Mouse (Mus musculus) heart, adult 9 months (tissue): Measurements from ENCODE around the gene Sigirr.

ENCODE experiments used
- DNase-seq, 2 experiments: peaks; one replicate each; pipeline ENCODE4 v3.0.0; 2022; ENCODE audit warnings: low spot score in 2 of 2

The Sigirr gene

DNA sequence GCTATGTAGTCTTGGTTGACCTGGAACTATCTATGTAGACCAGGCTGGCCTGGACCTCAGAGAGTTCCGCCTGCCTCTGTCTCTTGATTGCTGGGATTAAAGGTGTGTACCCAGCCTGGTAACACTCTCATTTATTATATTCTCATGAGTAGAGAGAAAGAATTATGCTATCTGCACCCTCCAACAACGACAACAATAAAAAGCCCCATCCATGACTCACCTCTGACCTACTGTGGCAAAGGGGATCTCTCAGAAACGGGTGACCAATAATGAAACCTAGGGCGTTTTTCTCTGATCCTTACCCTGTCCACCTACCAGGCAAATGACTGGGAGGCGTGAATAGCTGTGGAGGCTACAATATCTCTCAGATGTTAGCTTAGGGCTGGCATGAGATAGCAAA lies 3.2 kb downstream of the Sigirr start:
- DNase-seq, result no peak

DNA sequence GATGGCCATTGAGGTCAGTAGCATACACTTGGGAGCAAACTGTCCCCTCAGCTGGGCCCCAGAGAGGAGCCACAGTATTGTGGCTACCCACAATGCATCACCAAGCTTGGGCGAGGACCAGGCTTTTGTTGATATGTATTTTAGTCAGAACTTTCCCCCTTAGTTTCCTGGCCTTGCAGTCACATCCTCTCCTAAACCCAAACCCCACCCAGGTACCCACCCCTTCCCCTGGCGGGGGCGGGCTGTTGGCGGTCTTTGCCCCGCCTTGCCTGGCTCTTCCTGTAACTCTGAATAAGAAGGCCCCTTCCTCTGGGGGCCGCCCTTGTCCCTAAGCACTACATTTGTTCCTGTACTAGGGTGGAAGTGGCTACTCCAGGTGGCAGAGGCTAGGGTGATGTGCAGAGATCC lies 3.7 kb downstream of the Sigirr start:
- DNase-seq, result peak; percentile 81 to 85

DNA sequence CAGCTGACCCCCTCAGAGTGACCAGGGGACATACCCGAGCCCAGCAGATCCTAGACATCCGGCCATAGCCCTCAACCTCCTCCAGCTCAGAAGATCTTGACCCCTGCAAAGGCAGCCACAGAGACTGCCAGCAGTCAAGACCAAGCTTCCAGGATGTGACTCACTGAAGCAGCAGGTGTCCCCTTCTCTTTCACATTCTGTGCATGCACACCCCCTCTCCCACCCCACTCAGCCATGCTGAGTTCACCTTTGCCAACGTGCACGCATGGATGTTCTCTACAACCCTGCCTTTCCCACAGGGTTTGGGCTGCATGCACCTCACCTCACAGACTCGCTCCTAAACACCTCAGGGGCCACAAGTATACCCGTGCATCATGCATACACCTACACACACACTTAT lies 4.4 kb downstream of the Sigirr start:
- DNase-seq, result no peak

DNA sequence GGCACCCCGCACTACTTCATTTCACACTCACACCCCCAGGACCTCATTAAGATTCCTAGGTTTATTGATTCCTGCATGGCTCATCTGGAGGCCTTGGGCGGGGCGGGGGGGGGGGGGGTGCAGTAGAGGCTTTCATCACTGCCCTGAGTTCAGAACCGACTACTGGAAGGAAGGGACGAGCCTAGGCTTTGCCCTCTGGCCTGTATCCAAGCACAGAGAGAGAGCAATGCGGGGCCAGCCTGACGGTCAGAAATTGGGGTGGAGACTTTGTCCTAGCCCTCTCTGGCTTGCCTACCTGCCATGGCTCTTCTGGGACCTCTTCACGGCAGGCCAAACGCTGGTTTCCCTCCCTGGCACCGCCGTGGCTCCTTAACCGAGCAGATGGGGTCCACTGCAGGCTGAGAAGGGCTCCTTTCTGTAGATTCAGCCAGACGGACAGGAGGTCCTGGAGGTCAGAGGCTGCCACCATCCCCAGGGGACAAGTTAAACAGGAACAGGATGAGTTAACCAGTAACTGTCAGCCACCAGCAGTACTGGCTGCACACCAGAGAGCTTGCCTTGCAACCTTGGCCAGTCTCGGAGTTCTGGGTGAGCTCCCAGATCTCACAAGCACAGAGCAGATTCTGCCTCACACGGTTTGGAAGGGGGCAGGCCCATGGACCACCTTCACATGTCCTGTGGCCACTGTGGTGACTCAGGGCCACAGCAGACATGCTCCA lies 5.7 kb downstream of the Sigirr start:
- DNase-seq, result no peak

DNA sequence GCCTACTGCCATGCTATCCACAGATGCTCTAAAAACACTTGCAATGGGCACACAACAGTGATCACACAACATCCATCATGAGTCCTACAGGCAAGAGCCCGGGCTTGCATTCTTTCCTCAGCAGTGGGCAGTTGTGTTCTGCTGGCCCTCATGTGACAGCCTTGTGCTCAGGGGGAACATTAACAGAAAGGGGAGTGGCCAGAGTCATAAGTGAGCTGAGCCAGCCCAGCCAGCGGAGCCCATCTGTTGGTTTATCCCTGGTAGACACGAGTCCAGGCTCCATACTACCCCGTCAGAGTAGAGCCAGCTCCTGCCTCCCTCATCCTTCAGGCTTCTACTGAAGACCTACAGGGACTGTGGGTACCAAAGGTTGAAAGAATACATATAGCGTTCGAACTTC lies 6.4 kb downstream of the Sigirr start:
- DNase-seq, result no peak

DNA sequence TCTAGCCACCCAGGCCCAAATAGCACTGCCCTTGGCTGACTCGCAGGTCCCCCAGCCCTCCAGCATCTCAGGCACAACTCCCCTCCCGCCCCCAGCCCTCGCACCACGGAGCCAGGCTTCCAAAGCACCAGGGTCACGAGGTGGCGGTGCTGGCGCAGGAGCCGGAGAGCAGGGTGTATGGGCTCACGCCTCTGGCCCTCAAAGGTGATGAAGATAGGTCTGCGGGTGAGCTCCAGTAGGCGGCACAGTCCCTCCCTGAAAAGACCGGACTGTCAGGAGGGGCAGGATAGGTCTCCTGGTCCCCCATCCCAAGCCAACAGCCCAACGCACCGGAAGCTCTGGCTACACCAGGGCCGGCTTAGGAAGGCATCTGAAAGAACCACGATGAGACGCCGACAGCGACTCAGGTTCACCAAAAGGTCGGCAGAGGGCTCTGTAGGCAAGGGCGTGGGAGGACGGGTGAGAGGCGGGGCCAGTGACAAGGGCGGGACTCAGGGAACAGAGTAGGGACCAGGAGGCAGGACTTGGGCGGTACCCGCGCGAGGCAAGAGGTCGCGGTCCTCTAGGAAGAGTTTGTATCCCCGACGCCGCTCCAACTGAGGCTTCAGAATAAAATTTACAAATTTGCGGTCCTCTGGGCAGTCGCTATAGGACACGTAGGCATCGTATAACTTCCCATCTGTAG lies 8.2 kb downstream of the Sigirr start:
- DNase-seq, result peak; percentile 79 to 87

DNA sequence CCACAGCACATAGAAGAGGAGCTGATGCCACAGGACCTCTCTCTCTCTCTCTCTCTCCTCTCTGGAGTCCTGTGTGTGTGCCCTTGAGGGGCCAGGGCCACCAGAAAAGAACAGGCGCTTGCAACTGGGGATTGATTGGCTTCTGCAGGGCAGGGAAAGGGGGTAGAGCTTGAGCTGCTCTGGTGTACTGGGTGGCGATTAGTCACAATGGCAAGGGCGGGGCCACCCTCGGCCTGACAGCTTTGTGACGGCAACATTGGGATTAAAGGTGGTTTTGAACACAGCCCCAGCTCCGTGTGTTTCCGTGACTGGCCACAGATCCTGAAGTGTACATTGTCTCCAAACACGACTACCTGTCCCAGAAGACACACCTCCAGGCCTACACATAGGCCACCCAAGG lies 10.1 kb downstream of the Sigirr start:
- no peak for DNase-seq

DNA sequence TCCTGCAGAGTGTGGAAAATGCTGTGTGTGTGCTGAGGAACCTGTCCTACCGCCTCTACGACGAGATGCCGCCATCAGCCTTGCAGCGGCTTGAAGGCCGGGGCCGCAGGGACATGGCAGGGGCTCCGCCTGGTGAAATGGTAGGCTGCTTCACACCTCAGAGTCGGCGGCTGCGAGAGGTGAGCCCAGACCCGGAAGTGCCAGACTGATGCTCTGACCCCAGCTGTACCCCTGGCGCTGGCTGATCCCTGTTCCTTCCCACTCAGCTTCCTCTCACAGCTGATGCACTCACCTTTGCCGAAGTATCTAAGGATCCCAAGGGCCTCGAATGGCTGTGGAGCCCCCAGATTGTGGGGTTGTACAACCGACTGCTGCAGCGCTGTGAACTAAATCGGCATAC lies 11.9 kb downstream of the Sigirr start:
- DNase-seq, result no peak

DNA sequence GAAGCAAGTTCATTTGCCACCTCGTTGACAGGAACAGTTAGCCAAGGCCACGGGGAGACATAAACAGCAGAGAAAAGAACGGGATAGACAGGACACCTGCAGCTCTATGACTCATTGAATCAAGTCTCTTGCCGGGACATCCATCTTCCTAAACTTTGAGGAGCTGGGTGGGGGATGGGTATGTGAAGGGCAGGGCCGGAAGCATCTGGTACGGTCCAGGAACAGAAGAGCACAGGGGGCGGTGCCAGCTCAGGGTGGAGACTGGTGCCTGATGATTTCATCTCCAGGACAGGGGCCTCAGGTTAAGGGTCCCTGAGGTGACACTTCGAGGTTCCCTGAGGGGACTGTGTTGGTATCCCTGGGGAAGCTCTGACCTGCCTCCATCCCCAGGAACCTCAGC lies 12.5 kb downstream of the Sigirr start:
- DNase-seq, result no peak

DNA sequence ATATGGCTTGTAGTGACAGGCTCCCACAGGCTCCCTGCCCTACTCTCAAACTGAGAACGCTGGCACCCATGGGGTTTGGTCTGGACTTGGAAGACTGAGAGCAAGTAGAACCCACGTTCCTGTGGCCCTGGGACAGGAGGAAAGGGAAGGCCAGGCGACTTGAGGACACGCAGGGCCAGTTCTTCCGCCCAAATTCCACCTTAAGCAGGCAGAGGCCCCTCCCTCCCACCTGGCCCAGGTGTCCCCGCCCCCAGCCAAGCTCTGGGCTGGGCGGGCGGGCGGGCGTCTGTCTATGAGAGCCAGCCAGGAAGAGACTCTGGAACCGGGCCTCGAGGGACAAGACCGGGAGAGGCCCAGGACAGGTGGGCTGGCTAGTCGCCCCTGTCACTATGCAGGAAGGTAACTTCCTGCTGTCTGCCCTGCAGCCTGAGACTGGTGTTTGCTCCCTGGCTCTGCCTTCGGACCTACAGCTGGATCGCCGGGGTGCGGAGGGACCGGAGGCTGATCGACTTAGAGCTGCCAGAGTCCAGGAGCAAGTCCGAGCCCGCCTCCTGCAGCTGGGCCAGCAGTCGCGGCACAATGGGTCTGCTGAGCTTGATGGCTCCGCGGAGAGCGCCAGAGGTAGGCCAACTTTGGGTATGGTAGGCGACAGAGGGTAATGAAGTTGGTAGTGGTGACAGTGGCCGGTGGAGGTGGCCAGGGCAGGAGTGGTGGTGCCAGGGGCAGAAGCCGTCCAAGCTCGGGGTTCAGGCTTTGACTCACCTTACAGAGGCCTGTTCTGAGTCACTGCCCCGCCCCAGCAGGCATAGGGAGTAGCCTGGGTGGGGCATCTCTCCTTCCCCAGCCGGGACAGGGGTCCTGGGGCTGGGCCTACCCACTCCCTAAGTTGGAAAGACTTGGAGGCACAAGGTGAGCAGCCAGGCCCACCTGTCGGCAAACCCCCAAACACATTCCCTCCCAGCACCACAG lies 20.6 kb downstream of the Sigirr start:
- no peak for DNase-seq

DNA sequence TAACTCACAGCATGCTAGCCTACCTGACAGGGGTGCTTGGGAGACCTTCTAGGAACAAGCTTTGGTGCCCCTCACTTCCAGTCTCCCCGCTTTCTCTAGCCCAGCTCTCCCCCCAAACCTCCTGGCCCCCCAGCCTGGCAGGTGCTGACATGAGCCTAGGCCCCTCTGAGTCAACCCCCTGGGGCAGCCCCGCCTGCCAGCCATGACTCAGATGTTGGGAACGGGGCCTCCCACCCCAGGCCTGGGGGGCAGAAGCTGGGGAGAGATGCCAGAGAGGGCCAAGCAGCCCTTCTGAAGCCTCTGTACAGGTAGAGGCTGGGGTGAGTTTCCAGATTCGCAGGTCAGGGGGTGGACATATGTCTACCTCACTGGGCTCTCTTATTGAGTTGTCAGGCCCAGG lies 21.5 kb downstream of the Sigirr start:
- DNase-seq, result no peak

DNA sequence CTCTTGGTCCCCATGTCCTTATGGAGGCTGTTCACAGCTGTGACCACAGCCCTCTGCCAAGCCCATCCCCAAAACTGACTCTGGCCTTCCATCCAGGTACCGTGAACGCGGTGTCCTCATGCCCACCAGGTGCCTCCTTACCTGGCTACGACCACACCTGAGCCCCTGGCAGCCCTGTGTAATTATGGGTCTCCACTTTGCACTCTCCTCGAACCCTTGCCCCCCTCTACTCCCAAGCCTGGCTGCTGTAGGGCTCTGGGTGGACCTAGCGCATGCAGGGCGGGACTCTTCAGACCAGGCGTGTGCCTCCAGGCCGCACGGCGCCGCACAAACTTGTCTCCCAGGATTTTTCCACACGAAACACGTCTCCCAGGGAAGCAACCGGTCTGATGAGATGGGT lies 22.5 kb downstream of the Sigirr start, which contains the start of gene Pkp3:
Gene Pkp3 (plus strand): TSS at position 378 of the 400 bp plus-strand sequence.
- no peak for DNase-seq

DNA sequence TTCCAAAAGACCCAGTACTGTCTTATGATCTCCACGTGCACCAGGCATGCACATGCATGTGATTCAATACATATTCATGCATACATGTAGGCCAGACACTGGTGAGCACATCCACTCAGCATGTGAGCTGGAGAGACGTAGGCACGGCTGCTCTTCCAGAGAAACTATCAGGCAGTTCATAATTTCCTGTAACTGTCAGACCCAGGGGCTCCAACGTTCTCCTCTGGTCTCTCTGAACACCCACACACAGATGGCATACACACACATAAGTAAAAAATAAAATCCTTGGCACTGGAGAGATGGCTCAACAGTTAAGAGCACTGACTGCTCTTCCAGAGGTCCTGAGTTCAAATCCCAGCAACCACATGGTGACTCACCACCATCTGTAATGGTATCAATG lies 26.6 kb downstream of the Sigirr start:
- DNase-seq, result no peak

DNA sequence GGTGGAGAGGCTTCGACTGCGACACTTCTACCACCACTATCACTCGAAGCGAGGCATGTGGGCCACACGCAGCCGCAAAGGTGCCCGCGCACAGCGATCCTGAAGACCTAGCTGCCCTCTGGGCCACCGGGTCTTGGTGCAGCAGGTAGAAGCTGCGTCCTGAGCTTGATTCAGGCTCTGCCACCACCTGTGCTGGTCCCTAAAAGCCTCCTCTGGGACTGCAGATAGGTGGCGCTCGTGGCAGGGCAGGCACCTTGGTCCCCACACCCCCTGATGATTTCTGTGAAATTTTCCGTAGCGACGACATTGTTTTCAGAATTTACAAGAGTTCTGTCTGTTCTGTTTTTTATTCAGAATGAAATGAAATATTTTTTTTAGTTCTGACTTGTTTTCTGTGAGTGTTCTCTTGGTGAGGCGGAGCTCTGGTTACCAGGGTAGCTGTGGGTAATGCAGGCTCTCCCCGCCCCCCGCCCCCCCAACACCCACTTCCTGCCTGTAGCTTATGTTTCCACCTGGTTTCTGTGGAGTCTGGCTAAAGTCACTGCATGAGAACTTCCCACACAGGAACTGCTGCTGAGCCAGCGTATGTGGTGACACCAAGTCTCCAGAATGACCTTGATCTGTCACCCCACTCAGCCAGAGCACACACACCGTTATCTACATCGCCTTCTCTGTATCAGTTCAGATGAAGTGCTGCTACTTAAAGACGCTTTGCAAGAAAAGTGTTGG lies 28.2 kb downstream of the Sigirr start:
- DNase-seq, result no peak

DNA sequence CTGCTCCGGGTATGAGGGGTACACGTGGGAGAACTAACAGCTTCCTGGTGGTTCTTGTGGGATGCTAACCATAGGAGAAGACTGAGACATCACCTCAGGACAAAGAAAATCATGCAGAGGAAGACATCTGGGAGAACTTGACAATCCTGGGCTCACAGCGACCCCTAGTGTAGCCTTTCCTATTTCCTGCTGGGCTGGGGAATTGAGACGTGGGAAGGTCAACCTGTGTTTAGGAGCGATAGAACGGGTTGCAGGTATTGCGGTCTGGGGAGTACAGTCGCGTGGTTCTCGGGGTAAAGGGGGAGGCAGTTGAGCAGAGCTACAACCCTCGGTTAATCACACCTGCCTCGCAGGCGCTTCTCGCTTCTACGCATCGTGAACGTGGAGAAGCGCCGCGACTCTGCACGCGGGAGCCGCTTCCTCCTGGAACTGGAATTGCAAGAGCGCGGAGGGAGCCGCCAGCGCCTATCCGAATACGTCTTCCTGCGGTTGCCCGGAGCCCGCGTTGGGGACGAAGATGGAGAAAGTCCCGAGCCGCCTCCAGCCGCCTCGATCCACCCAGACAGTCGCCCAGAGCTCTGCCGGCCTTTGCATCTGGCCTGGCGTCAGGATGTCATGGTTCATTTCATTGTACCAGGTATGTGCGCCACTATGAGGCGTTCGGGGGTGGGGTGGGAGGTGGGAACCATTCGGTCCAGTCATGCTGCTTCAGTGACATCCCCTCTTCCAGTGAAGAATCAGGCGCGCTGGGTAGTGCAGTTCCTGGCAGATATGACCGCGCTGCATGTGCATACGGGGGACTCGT lies 30.1 kb downstream of the Sigirr start:
- peak; percentile 29 to 54 for DNase-seq

DNA sequence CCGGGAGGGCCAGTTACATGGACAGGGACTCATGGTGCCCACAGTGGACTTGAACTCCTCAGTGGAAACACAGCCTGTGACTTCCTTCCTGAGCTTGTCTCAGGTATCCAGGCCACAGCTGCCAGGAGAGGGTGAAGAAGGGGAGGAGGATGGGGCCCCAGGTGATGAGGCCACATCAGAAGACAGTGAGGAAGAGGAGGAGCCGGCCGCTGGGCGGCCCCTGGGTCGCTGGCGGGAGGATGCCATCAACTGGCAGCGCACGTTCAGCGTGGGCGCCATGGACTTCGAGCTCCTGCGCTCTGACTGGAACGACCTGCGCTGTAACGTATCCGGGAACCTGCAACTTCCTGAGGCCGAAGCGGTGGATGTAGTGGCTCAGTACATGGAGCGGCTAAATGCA lies 32.0 kb downstream of the Sigirr start:
- no peak for DNase-seq

DNA sequence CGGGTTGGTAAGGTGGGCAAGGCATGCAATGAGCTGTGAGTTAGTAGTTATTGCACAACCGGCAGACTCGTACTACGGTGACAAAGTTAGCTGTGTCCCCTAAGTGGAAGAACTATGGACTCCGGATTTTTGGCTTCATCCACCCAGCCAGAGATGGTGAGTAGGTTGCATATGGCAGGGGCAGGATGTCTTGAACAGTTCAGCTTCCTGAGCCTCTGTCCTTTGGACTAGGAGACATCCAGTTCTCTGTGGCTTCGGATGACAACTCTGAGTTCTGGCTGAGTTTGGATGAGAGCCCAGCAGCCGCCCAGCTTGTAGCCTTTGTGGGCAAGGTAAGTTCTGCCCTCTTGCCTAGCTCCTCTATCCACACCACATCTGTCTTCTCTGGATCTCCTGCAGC lies 35.8 kb downstream of the Sigirr start:
- DNase-seq, result no peak

DNA sequence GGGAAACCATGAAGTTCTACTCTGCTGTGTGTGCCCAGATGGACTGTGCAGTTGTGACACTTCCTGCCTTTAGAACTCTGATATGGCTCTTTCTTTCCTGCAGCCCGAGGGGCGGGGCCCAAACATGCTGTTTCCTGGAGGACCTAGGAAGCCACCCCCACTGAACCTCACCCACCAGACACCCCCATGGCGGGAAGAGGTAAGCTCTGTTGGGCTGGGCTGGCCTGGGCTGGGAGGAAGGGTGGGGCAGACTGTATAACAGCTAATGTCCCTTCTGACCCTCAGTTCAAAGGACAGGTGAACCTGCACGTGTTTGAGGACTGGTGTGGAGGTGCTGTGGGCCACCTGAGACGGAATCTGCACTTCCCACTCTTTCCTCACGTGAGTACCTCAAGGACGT lies 36.2 kb downstream of the Sigirr start:
- no peak for DNase-seq

DNA sequence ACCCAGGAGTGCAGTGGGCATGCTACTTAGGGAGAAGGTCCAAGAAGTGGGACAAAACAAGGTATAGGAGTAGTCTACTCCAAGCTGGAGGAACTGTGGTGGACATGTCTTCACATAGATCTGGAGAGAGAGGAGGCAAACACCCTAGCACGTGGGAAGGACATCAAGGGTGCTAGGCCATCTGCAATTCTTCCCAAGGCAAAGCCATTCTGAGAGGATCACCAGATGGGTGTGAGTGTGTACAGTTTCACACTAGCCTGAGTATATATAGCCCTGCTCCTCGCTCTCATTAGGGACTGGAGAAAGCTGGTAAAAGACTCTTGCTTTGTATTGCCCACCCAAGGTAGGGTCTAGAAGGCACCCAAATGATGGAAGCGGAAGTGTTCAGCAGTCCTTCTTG lies 37.0 kb downstream of the Sigirr start:
- DNase-seq, result no peak

DNA sequence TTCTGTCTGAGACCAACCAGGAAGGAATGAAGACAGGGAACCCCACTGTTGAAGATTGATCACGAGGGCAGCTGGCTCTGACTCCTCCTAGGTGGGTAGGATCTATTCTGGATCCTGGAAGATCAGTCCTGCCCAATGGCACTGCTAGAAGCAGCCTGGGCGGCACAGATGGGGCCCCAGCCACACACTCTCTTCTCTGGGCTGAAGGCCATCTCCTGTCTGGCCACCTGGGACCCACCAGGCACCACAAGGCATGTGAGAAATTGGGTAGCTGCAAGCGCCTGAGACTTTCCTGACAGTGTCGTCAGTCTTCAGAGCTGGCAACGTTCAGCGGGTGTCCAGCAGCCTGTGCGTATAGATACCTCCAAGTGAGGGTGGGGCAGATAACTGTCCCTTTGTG lies 37.8 kb downstream of the Sigirr start:
- DNase-seq, result no peak

DNA sequence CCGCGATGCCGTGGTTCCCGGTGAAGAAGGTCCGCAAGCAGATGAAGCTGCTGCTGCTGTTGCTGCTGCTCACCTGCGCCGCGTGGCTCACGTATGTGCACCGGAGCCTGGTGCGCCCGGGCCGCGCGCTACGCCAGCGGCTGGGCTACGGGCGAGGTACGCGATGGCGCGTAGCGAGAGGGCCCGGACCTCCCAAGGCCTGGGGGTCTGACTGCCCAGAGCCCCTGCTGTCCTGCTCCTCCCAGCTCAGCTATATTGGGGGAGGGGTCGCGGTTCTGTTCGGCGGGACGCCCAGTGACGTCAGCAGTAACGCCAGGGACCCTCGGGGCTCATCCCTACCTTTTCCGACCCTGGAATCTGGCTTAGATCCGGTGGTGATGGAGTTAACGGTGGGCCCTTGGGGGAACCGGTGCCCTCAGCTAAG lies 39.1 kb downstream of the Sigirr start:
- DNase-seq, result no peak
